Mouse (Mus musculus) ES-CJ7 (cell line): ENCODE measurements at regions not wholly inside any gene's neighbourhood (a gene's known extent, or its start where the extent isn't known, plus 50 kb on each side); places are given as distances from the start of the nearest gene placed in this dataset.
"Not testable (repeated sequence)": the region's sequence is repeated elsewhere in the genome, so short reads cannot be mapped to it uniquely, and the experiment has no call there.

Source experiments
- DNase-seq: peaks from one replicate; pipeline ENCODE4 v3.0.0; 2011; ENCODE audit warnings: low read depth, low spot score

DNA sequence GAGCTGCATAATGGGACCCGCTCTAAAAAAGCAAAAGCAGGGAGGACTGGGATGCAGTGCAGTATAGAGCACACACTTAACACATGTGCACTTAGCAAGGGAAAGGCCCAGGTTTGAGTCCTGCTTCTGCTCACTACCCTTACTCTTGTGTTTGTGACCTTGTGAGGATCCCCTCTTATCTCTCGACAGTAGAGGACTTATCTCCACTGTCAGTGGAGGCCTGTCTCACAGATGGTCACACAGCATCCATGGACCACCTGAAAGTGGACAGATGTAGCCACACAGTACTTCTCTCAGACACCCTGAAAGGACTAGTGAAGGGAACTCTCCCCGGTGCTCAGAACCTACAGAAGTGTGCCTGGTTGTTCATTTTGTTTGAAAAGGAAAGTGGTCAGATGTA, 128.5 kb upstream of the Max start:
- DNase-seq, result no peak

DNA sequence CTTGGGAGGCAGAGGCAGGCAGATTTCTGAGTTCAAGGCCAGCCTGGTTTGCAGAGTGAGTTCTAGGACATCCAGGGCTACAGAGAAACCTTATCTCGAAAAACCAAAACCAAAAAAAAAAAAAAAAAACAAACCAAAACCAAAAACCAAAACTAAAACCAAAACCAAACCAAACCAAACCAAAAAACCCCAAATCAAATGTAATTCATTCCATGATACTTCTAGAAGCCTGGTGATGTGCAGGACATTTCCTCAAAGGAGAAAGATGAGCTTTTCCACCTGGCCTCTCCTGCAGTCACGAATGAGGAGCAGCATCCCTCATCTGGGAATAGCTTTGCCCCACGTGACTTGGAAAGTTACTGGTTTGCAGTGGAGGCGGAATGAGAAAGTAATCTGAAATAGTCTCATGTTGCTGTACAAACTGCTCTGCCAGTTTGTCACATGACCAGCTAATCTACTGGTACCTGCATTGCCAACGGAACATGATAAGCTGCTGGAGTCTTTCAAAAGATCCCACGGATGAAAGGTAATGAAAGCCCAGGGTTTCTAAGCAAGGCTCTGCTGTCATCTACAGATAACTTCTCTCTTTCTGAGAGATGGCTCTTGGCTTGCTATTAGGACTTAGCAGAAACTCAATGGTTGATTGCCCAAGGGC, 127.8 kb upstream of the Max start:
- DNase-seq, result no peak

DNA sequence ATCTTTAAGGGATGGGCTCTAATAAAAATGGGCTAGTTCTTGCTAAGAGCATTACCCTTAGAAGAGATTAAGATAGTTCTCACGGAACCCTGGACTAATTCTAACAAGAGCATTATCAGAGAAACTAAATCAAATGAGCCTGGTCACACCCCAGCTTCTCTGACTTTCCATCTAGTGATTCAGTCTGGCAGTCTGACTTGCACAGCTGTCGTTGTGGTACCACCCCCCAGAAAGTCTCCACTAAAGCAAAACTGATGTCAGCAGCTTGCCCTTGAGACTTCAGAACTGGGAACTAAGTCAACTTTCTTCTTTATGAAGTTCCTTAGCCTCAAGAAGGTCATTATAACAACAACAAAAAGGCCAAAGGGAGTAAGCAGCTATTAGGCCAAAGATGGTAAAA, 126.5 kb upstream of the Max start:
- no peak for DNase-seq

DNA sequence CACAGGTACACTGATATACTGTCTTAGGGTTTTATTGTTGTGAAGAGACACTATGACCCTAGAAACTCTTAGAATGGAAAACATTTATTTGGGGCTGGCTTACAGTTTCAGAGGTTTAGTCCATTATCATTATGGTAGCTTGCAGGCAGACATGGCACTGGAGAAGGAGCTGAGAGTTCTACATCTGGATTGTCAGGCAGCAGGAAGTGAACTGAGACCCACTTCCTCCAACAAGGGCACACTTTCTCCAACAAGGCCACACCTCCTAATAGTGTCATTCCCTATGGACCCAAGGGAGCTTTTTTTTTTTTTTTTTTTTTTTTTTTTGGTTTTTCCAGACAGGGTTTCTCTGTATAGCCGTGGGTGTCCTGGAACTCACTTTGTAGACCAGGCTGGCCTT, 124.9 kb upstream of the Max start:
- DNase-seq, result not testable (repeated sequence)

DNA sequence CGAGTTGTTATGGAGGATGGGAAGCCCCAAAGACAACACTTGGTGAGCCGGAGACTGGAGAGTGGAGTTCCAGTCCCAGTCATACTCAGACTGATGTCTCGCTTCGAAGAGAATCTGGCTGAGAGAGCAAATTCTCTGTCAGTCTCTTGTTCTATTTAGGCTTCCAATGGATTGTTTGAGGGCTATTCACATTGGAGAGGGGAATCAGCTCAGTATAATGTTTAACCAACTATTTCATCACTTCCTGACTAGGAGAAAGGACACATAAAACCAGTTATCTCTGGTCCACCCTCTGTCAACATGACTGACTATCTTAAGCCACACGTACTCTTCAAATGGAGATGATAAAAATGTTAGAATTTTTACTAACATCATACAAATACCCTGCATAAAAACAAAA, 123.9 kb upstream of the Max start:
- no peak for DNase-seq

DNA sequence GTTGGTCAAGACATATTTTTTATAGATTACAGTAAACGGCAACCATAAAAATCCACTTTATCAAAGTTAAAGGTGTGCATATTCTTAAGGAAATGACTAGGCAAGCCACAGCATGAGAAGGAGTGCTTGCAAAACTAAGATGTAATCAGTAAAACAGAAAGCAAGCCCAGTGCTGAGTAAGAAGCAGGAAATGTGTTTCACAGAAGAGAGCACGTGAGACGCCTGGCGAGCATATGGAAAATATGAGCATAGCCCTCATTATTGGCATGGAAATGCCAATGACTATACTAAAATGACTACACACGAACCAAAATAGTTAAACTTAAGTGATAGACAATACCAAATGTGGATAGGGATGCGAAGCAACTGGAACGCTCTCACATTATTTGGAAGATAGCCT, 123.2 kb upstream of the Max start:
- DNase-seq, result no peak

DNA sequence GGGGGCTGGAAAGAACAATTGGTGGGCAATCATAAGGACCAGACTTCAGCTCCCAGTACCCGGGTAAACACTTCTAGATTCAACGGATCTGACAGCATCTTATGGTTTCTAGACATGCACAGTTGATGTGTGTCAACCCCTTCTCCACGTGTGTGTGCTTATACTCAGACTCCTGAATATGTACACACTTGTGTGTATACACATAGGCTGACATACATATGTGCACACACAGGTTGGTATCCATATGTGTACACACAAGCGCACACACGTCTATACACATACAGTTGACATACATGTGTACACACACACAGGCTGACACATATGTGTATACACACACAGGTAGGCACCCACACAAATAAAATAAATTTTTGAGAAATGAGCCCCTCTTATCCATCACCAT, 122.7 kb upstream of the Max start:
- no peak for DNase-seq

DNA sequence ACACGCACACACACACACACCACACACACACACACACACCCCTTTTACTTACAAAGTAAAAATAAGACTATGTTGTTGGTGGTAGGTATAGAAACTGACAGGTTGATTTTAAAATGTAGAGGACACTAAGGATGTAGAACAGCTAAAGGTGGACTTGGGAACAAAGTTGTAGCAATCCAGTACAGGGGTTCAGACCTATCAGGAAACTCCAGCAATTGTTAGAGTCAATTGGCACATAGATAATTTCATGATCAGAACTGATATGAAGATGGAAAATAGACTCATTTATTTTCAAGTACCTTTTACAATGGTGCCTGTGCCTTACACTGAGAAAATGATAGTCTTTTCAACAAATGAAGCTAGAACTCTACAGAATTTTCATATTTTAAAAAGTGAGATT, 122.3 kb upstream of the Max start:
- no peak for DNase-seq

DNA sequence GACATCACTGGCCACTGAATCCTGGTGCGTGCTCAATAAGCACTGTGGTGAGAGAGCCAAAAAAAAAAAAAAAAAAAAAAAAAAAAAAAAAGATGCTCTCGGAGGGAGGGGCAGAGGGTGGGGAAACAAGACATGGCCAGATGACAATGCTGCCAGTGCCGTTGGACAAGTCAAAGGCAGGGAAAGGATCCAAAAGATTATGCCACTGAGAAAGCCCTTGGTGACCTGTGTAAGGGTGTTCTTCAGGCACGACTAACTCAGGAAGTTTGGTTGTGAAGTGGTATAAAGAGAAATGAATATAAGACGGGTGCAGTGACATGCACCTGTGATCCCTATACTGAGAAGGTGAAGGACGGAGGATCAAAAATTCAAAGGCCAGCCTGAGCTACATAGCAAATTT, 121.8 kb upstream of the Max start:
- no peak for DNase-seq

DNA sequence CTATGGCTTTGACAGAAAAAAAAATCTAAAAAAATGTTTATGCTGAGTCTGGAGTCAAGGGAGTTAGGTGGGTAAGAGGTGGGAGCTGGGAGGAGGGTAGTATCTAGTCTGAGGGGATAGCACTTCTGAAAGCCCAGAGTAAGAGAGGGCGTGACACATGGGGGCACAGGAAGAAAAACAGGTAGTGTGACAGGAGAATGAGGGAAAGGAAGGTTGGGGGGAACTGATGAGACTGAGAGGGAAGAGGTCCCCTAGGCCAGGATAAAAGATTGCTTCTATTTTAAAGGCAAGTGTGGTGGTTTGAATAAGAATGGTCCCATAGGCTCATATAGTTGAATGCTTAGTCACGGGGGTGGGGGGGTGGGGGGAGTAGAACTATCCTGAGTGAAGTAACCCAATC, 119.8 kb upstream of the Max start:
- DNase-seq, result no peak

DNA sequence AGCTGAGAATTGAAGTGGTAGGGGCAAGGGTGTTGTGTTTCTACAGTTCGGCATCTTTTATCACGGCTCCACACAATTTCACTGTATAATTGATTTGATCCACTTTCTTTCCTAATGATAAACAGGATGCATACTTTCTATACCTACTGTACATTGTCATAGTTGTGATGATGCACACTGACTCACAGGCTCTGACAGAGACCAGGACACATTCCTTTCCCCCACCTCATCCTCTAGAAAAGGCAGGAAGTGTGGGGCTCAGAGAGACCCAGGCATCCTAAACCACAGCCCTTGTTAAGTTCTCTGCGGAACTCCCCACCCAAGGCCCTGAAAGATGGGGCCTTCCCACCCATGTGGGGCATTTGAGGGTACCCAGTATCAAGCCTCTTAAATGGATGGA, 117.5 kb upstream of the Max start:
- no peak for DNase-seq

DNA sequence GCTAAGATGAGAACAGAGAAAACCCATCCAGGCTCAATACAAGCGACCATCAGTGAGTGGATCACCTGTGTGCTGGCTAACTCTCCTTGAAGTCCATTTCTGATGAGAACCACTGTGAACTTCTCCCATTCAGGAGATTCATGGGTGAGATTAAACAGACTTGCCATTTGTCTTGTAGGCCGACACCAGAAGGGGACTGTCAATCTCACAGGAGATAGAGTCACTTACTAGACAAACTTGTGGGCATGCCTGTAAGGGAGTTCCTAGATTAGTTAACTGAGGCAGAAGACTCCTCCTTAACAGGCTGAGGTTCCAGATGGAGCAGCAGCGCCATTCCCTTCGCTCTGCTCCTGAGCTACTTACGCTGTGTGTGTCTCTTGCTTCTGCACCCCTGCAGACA, 114.7 kb upstream of the Max start:
- no peak for DNase-seq

DNA sequence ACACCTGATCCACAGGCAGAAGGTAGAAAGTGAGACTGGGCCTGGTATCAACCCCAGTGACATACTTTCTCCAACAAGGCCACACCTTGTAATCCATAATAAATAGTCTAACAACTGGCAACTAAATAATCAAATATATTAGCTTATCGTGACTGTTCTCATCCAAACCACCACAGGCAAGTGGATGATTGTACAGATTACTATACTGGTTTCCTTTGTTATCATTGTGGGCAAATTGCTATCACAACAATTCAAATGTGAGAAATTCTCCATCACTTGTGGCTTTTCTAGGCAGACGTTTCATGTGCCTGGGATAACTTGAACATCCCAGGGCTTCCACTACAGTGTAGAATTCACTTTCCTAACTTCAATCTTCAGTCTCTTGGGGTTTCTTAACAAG, 112.6 kb upstream of the Max start:
- DNase-seq, result no peak

DNA sequence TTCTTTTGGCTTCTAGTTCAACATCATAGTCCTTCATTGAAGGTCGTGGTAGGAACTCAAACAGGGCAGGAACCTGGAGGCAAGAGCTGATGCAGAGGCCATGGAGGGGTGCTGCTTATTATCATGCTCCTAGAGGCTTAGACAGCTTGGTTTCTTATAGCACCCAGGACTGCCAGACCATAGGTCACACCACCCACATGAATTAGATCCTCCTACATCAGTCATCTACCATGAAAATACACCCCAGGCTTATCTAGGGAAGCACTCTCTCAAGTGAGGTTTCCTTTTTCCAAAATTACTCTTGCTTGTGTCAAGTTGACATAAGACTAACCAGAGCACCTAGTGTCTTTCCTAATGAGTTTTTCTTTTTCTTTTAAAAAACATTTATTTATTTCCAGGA, 109.7 kb upstream of the Max start:
- DNase-seq, result no peak

DNA sequence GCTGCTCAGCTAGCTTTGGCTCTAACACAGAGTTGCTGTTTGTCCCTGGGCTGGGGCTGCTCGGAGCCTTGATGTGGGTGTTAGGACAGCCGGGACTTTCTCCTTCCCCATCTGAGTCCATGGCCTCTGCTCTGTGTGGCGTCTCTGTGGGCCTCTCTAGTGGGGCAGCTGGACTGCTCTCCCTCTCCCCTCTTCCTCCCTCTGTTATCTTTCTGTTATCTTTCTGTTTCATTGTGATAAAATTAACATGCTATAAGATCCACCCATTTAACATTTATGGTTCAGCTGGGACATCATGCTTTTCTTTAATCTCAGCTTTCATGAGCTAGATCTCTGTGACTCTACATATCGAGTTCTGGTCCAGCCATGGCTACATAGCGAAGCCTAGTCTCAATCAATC, 105.9 kb upstream of the Max start:
- no peak for DNase-seq

DNA sequence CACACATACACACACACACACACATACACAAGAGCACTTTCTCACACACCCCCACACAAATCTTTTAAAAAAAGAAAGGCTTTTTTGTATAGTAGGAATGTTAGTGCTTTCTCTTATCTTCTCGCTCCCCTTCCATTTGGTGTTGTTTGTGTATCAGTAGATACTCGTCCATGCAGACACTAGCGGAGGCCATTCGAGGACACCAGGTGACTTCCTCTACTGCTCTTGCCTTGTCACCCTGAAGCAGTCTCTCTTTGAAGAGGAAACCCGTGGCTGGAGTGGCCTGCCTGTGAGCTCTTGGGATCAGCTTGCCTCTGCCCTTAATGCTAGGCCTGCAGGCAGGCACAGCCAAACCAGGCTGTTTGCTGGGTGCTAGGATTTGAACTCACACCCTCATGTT, 105.1 kb upstream of the Max start:
- DNase-seq, result no peak

DNA sequence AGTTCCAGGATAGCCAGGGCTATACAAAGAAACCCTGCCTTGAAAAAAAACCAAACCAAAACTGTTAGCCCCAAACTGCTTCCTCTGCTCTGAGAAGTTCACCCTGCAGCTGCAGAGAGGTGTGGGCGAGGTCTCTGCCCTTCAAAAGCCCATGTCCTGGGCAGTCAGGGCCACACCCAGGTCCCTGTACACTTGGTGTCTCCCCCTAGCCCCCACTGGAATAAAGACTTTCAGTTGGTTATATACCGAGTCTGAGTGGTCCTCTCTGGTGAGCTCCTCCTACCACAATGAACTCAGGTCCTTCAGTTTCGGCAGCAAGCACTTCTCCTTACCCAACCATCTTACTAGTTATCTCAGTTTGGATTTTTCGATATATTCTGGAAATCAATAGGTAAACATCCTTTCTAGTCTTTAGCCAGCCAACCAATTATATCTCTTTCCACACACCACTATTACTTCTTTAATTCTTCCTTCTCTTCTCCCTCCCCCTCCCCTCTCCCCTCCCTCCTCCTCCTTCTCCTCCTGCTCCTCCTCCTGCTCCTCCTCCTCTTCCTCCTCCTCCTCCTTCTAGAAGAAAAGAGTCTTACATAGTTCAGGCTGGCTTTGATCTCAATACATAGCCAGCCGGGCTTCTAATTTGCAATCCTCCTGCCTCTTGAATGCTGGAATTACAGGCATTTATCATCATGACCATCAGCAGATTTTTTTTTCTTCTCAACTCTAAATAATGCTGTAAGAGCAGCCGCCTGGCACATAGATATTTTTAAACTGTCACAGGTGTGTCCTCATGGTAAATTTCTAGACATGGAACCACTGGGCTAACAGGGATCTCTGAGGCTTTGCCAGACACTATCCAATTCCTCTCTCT, 103.9 kb upstream of the Max start:
- DNase-seq, result peak; percentile 32

DNA sequence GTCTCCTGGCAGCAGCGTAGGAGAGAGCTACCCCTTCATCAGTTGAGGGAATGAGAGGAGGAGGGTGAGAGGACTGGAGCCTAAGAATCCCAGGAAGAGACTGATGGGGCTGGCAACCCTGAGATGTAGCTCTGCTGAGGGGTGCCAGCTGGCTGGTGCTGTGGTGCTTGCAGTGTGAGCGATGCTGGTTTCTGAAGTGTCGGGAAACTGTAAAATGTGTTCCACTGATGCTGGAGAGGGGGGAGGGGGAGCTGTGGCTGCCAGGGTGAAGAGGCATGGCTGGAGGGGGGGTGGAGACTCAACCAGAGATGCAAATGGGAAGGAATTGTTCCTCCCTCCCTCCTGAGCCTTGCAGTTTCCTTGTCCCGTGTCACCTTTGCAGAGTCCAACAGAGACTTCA, 102.0 kb upstream of the Max start:
- DNase-seq, result peak; percentile 69

DNA sequence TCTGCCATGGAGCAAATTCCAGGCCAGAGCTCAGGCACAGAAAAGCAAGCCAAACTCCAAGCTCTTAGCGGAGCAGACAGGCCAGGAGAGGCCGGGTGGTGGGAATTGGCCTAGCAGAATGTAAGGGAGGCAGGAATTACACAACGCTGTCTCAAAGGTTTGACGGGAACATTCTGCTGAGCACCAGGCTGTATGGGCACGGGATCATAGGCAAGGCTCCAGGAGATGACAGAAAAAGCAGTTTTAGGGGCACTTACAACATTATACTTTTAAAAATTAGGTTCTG, 99.5 kb upstream of the Max start:
- DNase-seq, result no peak

DNA sequence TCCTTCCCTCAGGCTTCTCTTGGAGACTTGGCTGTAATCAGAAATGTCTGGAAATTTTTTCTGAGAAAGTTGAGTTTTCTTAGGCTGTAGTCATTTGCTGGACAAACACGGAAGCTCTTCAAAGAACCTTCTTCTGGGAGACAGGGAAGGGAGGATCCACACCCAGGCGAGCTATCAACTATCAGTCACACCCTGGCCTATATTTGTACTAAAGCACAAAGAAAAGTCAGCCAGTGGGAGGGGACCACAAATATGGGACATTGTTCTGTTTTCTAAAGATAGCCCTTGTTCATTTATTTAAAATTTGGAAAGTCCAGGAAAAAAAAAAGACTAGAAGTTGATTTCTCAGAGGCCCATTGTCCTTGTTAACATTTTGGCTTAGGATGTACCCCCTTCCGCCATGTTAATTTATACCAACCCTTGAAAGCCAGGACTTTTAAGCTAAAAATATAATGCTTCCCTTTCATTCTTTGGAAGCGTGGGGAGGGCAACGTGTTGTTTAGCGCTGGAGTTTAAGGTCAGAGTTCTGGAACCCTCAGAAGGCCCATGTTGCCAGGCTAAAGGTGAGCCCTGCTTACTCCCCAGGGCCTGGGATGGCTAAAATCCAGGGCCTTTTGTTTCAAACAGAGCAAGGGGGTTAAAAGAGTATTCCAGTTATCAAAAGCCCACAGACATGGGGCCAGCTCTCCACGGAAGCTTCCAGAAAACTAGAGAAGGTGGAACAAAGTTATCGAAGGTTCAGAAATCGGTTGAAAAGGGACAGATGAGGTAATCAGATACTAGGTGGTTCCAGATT, 99.0 kb upstream of the Max start:
- DNase-seq, result no peak

DNA sequence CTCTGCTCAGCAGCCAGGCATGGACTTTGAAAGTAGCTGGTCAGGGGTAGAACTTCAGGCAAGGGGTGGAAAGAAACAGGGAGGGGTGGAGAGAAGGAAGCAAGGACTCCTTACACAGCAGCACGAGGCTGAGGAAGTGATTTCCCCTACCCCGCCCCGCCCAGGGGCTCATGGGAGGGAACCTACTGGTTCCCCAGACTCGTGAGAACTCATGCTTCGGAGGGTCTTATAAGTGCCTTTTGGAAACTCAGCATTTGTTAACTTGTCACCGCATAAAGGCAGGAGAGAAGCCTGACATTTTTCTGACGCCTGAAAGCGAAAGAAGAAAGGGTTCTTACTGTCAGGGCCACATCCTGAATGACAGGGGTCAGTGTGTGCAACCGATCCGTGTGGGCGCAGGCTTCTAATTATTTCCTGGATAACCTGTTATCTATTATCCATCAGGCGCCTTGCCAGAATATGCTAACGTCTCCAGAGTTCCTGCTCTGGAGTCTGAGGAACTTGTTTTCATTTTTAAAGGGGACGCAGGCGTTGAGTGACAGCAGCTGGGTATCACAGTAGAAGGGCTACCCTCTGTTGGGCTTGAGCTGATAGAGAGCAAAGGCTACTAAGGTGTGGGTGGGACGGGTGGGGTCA, 98.2 kb upstream of the Max start:
- DNase-seq, result peak; percentile 45

DNA sequence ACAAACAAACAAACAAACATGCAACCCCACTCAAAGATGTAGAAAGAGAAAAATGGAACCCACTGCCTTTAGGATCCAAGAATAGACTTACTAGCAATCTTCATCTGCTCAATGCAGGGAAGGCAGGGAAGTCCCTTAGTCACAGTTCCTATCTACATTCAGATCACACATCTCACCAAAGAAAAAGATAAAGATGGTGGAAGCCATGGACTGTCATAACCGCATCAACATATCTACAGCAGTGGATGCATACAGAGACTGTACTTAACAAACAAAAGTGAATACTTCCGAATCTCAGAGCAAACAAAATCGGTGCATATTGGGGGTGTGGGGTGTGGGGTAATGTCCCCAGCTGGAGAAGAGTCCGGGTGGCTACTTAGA, 97.7 kb upstream of the Max start:
- no peak for DNase-seq
